Mouse (Mus musculus): ENCODE measurements at regions not wholly inside any gene's neighbourhood (a gene's known extent, or its start where the extent isn't known, plus 50 kb on each side); places are given as distances from the start of the nearest gene placed in this dataset.

DNA sequence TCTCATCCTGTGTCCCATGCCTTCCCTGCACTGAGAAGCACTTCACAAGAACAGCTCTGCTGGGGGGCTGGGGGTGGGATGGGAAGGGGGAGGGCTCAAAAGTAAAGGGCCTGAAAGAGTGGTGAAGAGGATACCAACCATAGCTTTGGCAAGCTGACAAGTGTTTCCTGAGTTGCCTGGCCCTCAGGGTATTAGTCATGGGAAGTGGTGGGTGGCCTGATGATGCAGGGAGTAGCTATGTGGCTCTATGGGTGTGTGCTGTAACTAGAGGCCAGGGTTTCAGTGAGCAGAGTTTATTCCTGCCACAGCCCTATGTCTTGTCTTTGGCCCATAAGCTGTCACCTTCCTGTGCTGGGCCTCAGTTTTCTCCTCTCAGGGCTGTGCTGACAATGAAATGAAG is 186.2 kb upstream of the N4bp1 start:
- TF ChIP-seq POLR2A (IDR thresholded peaks at IDR 0.05; ENCODE audit: insufficient read depth, low read depth, low read length) (no peak), CTCF (IDR thresholded peaks at IDR 0.05; ENCODE audit: insufficient read depth, low read depth, low read length) (no peak)
